Mouse (Mus musculus) ES-E14 (cell line): ENCODE measurements around the gene Wnk2. TPM values are rescaled to one million over a fixed set of nuclear protein-coding genes. Genes with fewer than 3 reads are reported as not detected.

Source experiments
- DNase-seq: peaks from one replicate; pipeline ENCODE4 v3.0.0-alpha.2; 2013; ENCODE audit warnings: low read depth, low spot score
- H3K27ac ChIP-seq: 2 replicates; pipeline ENCODE4 v1.5.1; 2012; ENCODE audit warnings: low read depth, mild to moderate bottlenecking, low read length, moderate library complexity, mixed read lengths; ENCODE audit not compliant: poor library complexity, insufficient read depth, severe bottlenecking
- H3K36me3 ChIP-seq: 2 replicates; pipeline ENCODE4 v1.6.1; 2012; ENCODE audit warnings: mild to moderate bottlenecking, low read length, moderate library complexity, mixed read lengths; ENCODE audit not compliant: control insufficient read depth, poor library complexity, insufficient read depth, severe bottlenecking
- H3K4me1 ChIP-seq, 2 experiments: fragments of 150-350 bp in 1 of 2; sonication (generic) in 1 of 2; 2 replicates each; pipeline ENCODE4 v1.6.1; 2012; ENCODE audit warnings: low read length in 2 of 2, mild to moderate bottlenecking in 1 of 2, mixed read lengths in 1 of 2; ENCODE audit not compliant: control insufficient read depth in 2 of 2, insufficient read depth in 2 of 2, poor library complexity in 1 of 2
- H3K4me3 ChIP-seq, 2 experiments: fragments of 150-350 bp in 1 of 2; sonication (generic) in 1 of 2; 2 replicates each; pipeline ENCODE4 v1.5.1; 2012; ENCODE audit warnings: low read length in 2 of 2, low read depth in 1 of 2, mild to moderate bottlenecking in 1 of 2, mixed read lengths in 1 of 2; ENCODE audit not compliant: insufficient read depth in 1 of 2, poor library complexity in 1 of 2, severe bottlenecking in 1 of 2
- H3K9ac ChIP-seq: 2 replicates; pipeline ENCODE4 v1.6.1; 2012; ENCODE audit warnings: low read depth, mild to moderate bottlenecking, low read length, mixed read lengths; ENCODE audit not compliant: poor library complexity, insufficient read depth, severe bottlenecking
- H3K9me3 ChIP-seq: fragments of 150-350 bp; sonication (generic); 2 replicates; pipeline ENCODE4 v1.6.1; 2012; ENCODE audit warnings: low read depth, mild to moderate bottlenecking, low read length; ENCODE audit not compliant: control insufficient read depth, insufficient read depth
- CHD2 ChIP-seq: IDR thresholded peaks from 2 replicates; pipeline ENCODE4 v1.6.1; 2014; ENCODE audit warnings: mild to moderate bottlenecking, low read depth, low read length, inconsistent platforms
- HCFC1 ChIP-seq: IDR thresholded peaks from 2 replicates; pipeline ENCODE4 v1.6.1; 2012; ENCODE audit warnings: low read length, inconsistent platforms, borderline replicate concordance; ENCODE audit not compliant: insufficient read depth
- MAFK ChIP-seq: IDR thresholded peaks from 2 replicates; pipeline ENCODE4 v1.6.1; 2014; ENCODE audit warnings: mild to moderate bottlenecking, low read depth, low read length, inconsistent platforms; ENCODE audit not compliant: insufficient read depth
- ZC3H11A ChIP-seq: IDR thresholded peaks from 2 replicates; pipeline ENCODE4 v1.6.1; 2012; ENCODE audit warnings: low read depth, mild to moderate bottlenecking, inconsistent platforms, low read length, borderline replicate concordance
- ZNF384 ChIP-seq: IDR thresholded peaks from 2 replicates; pipeline ENCODE4 v1.6.1; 2012; ENCODE audit warnings: low read depth, low read length, inconsistent platforms
- in situ Hi-C, 2 experiments: fragments of 600-800 bp; cut with MboI; formaldehyde crosslinking; loops; one replicate each; pipeline ENCODE4 v1.15.1; 2025; ENCODE audit warnings: low sequenced_read_pairs in 2 of 2, inconsistent platforms in 1 of 2; ENCODE audit not compliant: unreplicated experiment in 2 of 2
- total RNA-seq: library from RNA; depleted of rRNA; stranded (reverse); fragments of 300-350 nt; gene quantifications from 2 replicates; pipeline ENCODE4 v1.2.3, GENCODE M21; 2012; rRNA removed

Gene Wnk2
- total RNA-seq, result 1.6 TPM in 2 replicates

DNA sequence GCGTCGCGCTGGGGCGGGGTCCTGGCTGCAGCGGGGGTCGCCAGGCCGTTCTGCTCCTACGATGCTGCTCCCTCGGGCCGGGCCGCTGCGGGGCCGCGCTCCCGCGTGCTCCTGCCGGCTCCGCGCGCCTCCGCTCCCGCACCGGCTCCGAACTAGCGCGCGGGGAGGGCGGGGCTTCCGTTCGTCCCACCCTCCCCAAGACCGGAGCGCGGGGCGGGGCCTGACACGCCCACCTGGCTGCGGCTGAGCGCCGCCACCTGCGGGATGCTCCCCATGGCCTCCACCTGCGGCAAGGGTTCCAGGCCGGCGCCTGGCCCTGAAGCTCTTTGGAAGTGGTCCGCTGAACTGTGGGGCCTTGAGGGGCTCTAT lies at the start of gene Wnk2:
Gene Wnk2 (minus strand): TSS at position 157 of the 369 bp plus-strand sequence.
- Histone ChIP-seq H3K4me3 (peak within 1 kb of the TSS; percentile 78 to 80), H3K9ac (peak within 1 kb of the TSS; percentile 54), H3K27ac (no peak within 1 kb of the TSS), H3K9me3 (no peaks in the 10 kb centered on the region), H3K4me1 (peaks cover 0 to 5% of the 10 kb centered on the region in 2 experiments; a peak in 1 of 4 replicates), H3K36me3 (no peaks in the 10 kb centered on the region)
- no peak for DNase-seq
- in situ Hi-C loops, result no loop called here
- no peak for TF ChIP-seq CHD2

DNA sequence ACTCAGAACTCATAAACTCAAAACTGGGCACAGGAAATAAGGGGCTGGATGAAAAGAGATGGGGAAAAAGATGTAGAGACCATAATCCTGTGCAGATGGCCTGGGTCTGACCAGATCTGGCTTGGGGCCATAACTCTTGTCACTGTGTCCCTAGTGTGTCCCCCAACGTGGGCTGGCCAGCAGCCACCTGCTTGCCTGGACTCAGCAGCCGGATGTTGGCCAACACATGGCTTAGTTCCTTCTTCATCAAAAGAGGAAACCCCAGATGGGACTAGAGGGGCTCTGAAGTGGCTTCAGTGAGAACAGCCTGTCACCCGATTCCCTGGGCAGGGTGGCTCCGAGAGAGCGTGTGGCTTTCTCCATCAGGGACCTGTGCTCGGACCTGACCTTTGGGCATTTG lies 49.0 kb upstream of the Wnk2 start:
- Histone ChIP-seq H3K4me1 (peaks cover 0 to 2% of the 10 kb centered on the region in 2 experiments; a peak in 2 of 4 replicates), H3K4me3 (no peak overlapping the region), H3K36me3 (peaks cover 4% of the 10 kb centered on the region; the same call in 1 of the 2 replicates), H3K27ac (no peak overlapping the region), H3K9ac (no peak overlapping the region), H3K9me3 (no peaks in the 10 kb centered on the region)
- DNase-seq, result no peak
- in situ Hi-C loops, result no loop called here
- no peak for TF ChIP-seq MAFK

DNA sequence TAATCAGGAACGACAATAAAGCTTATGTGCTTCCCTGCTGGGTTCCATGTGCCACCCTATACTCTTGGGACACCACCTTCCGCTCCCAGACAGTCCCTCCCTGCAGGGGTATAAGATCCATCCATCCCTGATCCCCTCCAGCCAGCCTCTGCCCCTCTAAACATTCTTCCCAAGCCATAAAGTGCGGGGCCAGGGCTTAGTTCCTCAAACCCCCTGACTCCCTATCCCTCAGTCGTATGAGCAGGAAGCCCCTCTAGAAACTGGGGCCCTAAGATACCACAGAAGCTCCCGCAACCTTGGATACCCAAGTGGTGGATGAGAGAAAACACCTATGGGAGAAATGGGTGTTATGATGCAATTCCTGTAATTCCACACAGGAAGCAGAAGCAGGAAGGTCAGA lies 48.4 kb upstream of the Wnk2 start:
- H3K27ac ChIP-seq, result no peak overlapping the region
- no peaks in the 10 kb centered on the region for H3K9me3 ChIP-seq
- H3K4me3 ChIP-seq, result no peak overlapping the region
- H3K9ac ChIP-seq, result no peak overlapping the region
- peaks cover 4% of the 10 kb centered on the region; the same call in 1 of the 2 replicates for H3K36me3 ChIP-seq
- peaks cover 0 to 2% of the 10 kb centered on the region in 2 experiments; a peak in 2 of 4 replicates for H3K4me1 ChIP-seq
- in situ Hi-C loops, result no loop called here
- no peak for DNase-seq
- no peak for TF ChIP-seq MAFK
- no peak for TF ChIP-seq ZNF384
- no peak for TF ChIP-seq CHD2
- no peak for TF ChIP-seq HCFC1
- no peak for TF ChIP-seq ZC3H11A

DNA sequence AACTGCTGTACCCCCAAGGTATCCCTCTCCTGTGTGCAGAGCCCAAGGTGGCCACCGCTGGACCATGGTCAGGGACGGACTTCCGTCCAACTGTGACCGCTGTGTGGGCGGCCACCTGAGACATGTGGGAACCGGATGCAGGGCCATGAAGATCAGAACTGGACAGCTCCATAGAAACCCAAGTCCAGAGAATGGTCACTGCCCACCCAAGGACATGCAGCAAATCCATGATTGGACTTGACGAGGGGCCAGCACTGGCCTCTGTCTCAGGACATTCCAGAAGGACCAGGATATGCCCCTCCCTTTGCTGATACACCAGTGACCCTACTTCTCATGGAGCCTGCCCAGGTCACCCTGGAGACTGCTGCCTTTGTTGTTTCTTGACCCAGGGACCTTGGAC lies 47.8 kb upstream of the Wnk2 start:
- Histone ChIP-seq H3K27ac (no peak overlapping the region), H3K9ac (no peak overlapping the region), H3K9me3 (no peaks in the 10 kb centered on the region), H3K4me3 (no peak overlapping the region), H3K36me3 (peaks cover 4% of the 10 kb centered on the region; the same call in 1 of the 2 replicates), H3K4me1 (no peaks in the 10 kb centered on the region)
- no peak for DNase-seq
- in situ Hi-C loops, result no loop called here
- TF ChIP-seq MAFK, result no peak
- TF ChIP-seq CHD2, result no peak
- TF ChIP-seq ZNF384, result no peak
- TF ChIP-seq ZC3H11A, result no peak
- TF ChIP-seq HCFC1, result no peak

DNA sequence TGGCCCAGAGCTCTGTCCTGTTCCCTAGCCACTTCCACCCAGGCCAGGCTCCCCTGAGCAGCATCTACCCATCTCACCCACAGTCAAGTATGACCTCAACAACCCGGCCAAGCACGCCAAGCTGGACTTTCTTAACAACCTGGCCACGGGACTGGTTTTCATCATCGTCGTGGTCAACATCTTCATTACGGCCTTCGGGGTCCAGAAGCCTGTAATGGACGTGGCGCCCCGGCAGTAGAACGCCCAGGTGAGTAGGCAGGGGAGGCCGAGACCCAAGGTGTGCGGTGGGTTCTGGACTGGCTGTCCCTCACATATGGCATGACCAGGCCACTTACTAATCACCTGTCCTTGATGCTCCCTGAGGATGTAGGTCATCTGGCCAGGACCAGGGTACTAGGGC lies 47.0 kb upstream of the Wnk2 start:
- in situ Hi-C loops, result no loop called here
- H3K27ac ChIP-seq, result no peak overlapping the region
- TF ChIP-seq CHD2 (no peak), HCFC1 (no peak), ZNF384 (no peak), ZC3H11A (no peak), MAFK (no peak)
- no peaks in the 10 kb centered on the region for H3K4me1 ChIP-seq
- no peak overlapping the region for H3K4me3 ChIP-seq
- no peak overlapping the region for H3K9ac ChIP-seq
- DNase-seq, result no peak
- no peaks in the 10 kb centered on the region for H3K9me3 ChIP-seq
- peaks cover 4% of the 10 kb centered on the region; the same call in 1 of the 2 replicates for H3K36me3 ChIP-seq
